Mouse (Mus musculus) liver, postnatal 0 days (tissue): Measurements from ENCODE around the gene S100a6.

Source experiments
- CTCF ChIP-seq: sonication (generic); IDR thresholded peaks from 2 replicates; pipeline ENCODE4 v1.5.1; 2016; ENCODE audit warnings: antibody characterized with exemption, low read depth
- EP300 ChIP-seq: IDR thresholded peaks from 2 replicates; pipeline ENCODE4 v1.6.1; 2016; ENCODE audit warnings: antibody characterized with exemption, low read depth, mild to moderate bottlenecking

DNA sequence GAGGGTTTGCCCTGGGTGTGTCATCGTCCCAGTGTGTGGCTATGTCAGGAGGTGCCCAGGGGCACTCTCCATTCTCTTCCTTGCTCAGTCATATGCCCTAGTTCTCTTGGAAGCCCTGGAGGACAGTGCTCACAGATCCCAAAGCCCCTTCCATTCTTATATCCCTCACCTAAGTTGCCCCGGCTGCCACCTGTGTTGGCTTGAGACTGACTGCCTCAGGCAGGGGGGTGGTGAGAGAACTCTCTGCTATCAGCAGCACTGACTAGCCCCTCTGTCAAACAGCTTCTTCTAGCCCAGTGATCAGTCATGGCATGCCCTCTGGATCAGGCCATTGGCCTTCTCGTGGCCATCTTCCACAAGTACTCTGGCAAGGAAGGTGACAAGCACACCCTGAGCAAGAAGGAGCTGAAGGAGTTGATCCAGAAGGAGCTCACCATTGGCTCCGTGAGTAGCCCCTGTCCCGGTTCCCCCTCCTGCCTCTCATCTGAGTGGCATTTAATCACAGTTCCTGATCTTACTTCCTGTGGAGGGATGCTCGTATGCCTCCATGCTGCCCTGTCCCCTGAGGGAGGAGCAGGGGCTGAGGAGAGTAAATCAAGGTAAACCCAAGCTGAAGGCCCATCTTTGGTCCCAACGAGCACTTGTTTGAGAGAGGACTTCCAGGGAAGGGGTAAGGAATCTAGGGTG lies 922 bp downstream of the S100a6 start:
- TF ChIP-seq CTCF (no peak), EP300 (no peak)
